Mouse (Mus musculus) embryonic facial prominence, embryonic 11.5 days (tissue): ENCODE data around the gene Efna3. TPM values are rescaled to one million over a fixed set of nuclear protein-coding genes. Genes with fewer than 3 reads are reported as not detected.

Experiments used
- ATAC-seq: fragments of 200-750 bp; cut with Nextera tagmentation; replicated peaks from 2 replicates; pipeline ENCODE4 v1.8.0; 2017; ENCODE audit warnings: low read depth; ENCODE audit not compliant: insufficient number of reproducible peaks, low FRiP score, low TSS enrichment
- DNase-seq: peaks from one replicate; pipeline ENCODE4 v3.0.0-alpha.2; 2015; ENCODE audit warnings: low spot score
- H3K27ac ChIP-seq: fragments of 300-500 bp; sonication (generic); replicated peaks from 2 replicates; pipeline ENCODE4 v1.5.1; 2014; ENCODE audit warnings: mild to moderate bottlenecking, low read depth, low read length, control low read depth
- H3K27me3 ChIP-seq: fragments of 300-500 bp; sonication (generic); 2 replicates; pipeline ENCODE4 v1.6.1; 2014; ENCODE audit warnings: mild to moderate bottlenecking, low read length, moderate library complexity, mixed read lengths; ENCODE audit not compliant: control insufficient read depth, insufficient read depth
- H3K36me3 ChIP-seq: fragments of 300-500 bp; sonication (generic); replicated peaks from 2 replicates; pipeline ENCODE4 v1.6.1; 2014; ENCODE audit warnings: low read depth, mild to moderate bottlenecking, low read length, moderate library complexity, mixed read lengths; ENCODE audit not compliant: control insufficient read depth, insufficient read depth
- H3K4me1 ChIP-seq: fragments of 300-500 bp; sonication (generic); 2 replicates; pipeline ENCODE4 v1.6.1; 2014; ENCODE audit warnings: low read length, mixed read lengths; ENCODE audit not compliant: control insufficient read depth, insufficient read depth
- H3K4me2 ChIP-seq: fragments of 300-500 bp; sonication (generic); 2 replicates; pipeline ENCODE4 v1.6.1; 2014; ENCODE audit warnings: low read depth, mild to moderate bottlenecking, control low read depth, low read length, moderate library complexity
- H3K4me3 ChIP-seq: fragments of 300-500 bp; sonication (generic); 2 replicates; pipeline ENCODE4 v1.5.1; 2014; ENCODE audit warnings: low read depth, low read length, control low read depth
- H3K9ac ChIP-seq: fragments of 300-500 bp; sonication (generic); replicated peaks from 2 replicates; pipeline ENCODE4 v1.6.1; 2014; ENCODE audit warnings: mild to moderate bottlenecking, control low read depth, low read length
- H3K9me3 ChIP-seq: fragments of 300-500 bp; sonication (generic); replicated peaks from 2 replicates; pipeline ENCODE4 v1.6.1; 2016; ENCODE audit warnings: mild to moderate bottlenecking, low read length, inconsistent platforms, mixed read lengths; ENCODE audit not compliant: control insufficient read depth
- WGBS: fragments of 180-500 bp; shearing (Covaris S2); extraction: QIAGEN DNeasy Blood & Tissue Kit; methylation state at CpG from one replicate; pipeline ENCODE4 v1.1.7; 2014; 5-methylcytosine and 5-hydroxymethylcytosine counted together
- polyA plus RNA-seq: library from polyadenylated mRNA; unstranded; fragments of >200 nt; fragmentation: Nextera tagmentation; extraction: Ambion mirVana; gene quantifications from 2 replicates; pipeline ENCODE4 v1.2.1, GENCODE M21; 2014

The Efna3 gene
- polyA plus RNA-seq: 6.6 and 8.3 TPM in 2 replicates

GRCm38 (mm10) chr3:89322514-89323165, at the start of gene Efna3:
Efna3 (minus strand) TSS chr3:89322965.
- ATAC-seq (peak; percentile 53; the same call in 1 of the 2 replicates), DNase-seq (peak; percentile 88)
- no peaks in the 10 kb centered on the region for H3K9me3 ChIP-seq
- H3K4me3 ChIP-seq: peak within 1 kb of the TSS; percentile 57
- WGBS: under 1% methylated on average over 50 of the region's 53 CpGs
- H3K36me3 ChIP-seq: no peaks in the 10 kb centered on the region
- 0 out of 2 replicates have a peak within 1 kb of the TSS, but pooled peaks have one; percentile 16 for H3K27ac ChIP-seq
- H3K9ac ChIP-seq: peak within 1 kb of the TSS; percentile 56
- H3K27me3 ChIP-seq: peaks cover 39% of the 10 kb centered on the region
- H3K4me2 ChIP-seq: peak within 1 kb of the TSS; percentile 93
- peaks cover 19% of the 10 kb centered on the region for H3K4me1 ChIP-seq

DNA sequence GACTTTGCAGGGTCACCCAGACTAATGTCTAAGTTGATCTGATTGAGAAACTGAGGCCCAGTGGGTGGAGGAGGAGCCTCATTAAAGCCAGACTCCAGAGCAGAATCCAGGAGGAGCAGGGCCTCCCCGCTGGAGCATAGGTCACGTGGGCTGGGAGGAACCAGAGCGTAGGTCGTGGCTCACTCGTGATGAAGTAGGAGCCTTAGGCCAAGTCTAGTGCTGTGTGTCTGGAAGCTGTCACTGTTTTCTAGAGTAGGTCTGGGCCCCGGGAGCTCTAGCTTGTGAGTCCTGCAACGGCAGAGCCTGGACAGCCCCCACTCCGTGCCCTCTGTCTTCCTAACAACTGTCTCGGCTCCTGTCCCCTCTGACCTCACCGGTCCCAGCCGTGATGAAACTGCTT, 44.6 kb upstream of the Efna3 start:
- no peaks in the 10 kb centered on the region for H3K9me3 ChIP-seq
- WGBS: 57% methylated on average over 11 of the region's 11 CpGs
- H3K4me3 ChIP-seq: no peak overlapping the region
- DNase-seq (no peak), ATAC-seq (no peak)
- H3K9ac ChIP-seq: no peak overlapping the region
- H3K27me3 ChIP-seq: no peaks in the 10 kb centered on the region
- no peaks in the 10 kb centered on the region for H3K4me1 ChIP-seq
- H3K36me3 ChIP-seq: no peaks in the 10 kb centered on the region
- no peak overlapping the region for H3K27ac ChIP-seq
- no peak overlapping the region for H3K4me2 ChIP-seq

DNA sequence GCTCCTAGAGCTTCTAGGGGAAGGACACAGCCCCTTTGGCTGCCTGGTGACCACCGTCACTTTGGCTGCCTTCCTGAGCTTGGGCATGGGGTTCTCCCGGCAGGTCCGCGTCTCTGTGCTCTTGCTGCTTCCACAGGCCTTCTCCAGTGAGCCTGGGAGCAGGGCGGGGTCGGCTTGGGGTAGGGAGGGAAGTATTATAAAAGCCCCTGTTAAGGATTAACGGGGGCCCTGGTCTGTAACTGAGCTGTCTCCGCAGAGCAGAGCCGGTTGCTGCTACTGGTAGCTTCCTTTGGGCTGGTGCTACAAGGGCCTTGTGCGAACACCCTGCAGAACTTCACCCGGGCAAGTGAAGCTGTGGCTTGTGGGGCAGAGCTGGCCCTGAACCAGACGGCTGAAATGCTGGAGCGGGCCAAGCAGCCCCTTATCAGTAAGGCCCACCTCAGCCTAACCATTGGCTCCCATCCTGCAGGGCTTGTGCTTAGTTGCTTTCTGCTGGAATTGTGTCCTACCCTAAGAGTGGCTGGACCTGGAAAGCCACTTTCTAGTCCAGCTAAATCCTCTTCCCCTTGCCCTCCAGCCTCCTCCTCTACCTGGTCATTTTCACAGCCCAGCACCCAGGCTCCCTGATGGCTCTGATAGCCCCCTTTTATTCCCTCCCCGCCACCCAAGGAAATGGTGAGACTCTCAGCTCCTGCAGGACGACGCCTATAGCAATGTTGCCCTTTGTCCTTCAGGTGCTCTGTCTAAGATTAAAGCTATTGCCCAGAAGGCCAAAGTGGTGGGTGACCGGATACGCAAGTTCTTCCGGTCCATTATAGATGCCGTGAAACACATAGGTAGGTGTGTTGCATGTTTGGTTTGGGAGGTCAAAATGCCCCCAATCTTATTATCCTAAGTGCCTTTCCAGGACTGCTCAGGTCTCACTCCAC, 43.0 kb upstream of the Efna3 start:
- H3K9ac ChIP-seq: no peak overlapping the region
- no peaks in the 10 kb centered on the region for H3K4me1 ChIP-seq
- H3K27ac ChIP-seq: no peak overlapping the region
- no peak overlapping the region for H3K4me2 ChIP-seq
- ATAC-seq (no peak), DNase-seq (no peak)
- no peaks in the 10 kb centered on the region for H3K27me3 ChIP-seq
- no peak overlapping the region for H3K4me3 ChIP-seq
- H3K9me3 ChIP-seq: no peaks in the 10 kb centered on the region
- no peaks in the 10 kb centered on the region for H3K36me3 ChIP-seq
- WGBS: 79% methylated on average over 20 of the region's 20 CpGs

DNA sequence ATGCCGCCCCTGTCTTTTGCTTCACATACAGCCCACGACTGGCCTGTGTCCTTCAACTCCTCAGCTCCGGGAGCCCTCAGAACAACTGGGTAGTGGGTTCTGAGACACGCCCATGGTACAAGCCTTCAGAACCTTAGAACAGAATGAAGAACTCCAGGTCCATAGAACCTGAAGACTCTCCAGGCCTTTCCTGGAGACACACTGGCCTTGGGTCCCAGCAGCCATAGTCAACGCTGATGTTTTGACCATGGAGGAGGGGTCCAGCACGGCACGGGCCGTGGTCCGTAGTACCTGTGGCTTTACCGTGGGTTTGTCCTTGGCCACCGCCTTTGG, 42.4 kb upstream of the Efna3 start, which contains the start of gene Dcst1:
Dcst1 (minus strand) TSS at position 101 of the 333 bp plus-strand sequence.
- no peaks in the 10 kb centered on the region for H3K36me3 ChIP-seq
- no peak within 1 kb of the TSS for H3K4me2 ChIP-seq
- no peaks in the 10 kb centered on the region for H3K4me1 ChIP-seq
- WGBS: 85% methylated on average over 11 of the region's 11 CpGs
- H3K27ac ChIP-seq: no peak within 1 kb of the TSS
- H3K27me3 ChIP-seq: no peaks in the 10 kb centered on the region
- no peak for ATAC-seq
- no peak within 1 kb of the TSS for H3K9ac ChIP-seq
- H3K4me3 ChIP-seq: no peak within 1 kb of the TSS
- H3K9me3 ChIP-seq: no peaks in the 10 kb centered on the region
- no peak for DNase-seq

DNA sequence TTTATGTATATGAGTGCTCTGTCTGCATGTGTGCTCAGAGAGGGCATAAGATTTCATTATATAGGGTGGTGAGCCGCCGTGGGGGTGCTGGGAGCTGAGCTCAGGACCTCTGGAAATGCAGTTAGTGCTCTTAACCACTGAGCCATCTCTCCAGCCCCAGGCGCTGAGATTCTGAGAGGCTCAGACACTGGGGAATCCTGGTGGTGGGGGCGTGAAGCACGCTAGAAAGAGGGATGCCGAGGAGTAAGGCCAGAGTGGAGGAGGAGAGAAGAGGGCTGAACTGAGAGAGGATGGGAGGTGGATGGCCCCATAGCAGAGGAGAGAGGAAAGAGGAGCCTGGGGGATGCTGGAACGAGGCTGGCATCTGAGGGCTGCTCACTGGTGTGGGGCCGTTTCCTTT, 41.9 kb upstream of the Efna3 start:
- no peak for ATAC-seq
- no peaks in the 10 kb centered on the region for H3K27me3 ChIP-seq
- H3K4me1 ChIP-seq: no peaks in the 10 kb centered on the region
- DNase-seq: no peak
- no peak overlapping the region for H3K4me3 ChIP-seq
- no peak overlapping the region for H3K27ac ChIP-seq
- no peaks in the 10 kb centered on the region for H3K36me3 ChIP-seq
- H3K9ac ChIP-seq: no peak overlapping the region
- H3K9me3 ChIP-seq: no peaks in the 10 kb centered on the region
- no peak overlapping the region for H3K4me2 ChIP-seq
- WGBS: 65% methylated on average over 8 of the region's 8 CpGs

GRCm38 (mm10) chr3:89361675-89362074, 38.9 kb upstream of the Efna3 start, which contains the start of gene Dcst2:
Dcst2 (plus strand) TSS chr3:89361975.
- no peak within 1 kb of the TSS for H3K9ac ChIP-seq
- WGBS: 80% methylated on average over 7 of the region's 7 CpGs
- H3K27ac ChIP-seq: no peak within 1 kb of the TSS
- no peaks in the 10 kb centered on the region for H3K9me3 ChIP-seq
- ATAC-seq (no peak), DNase-seq (no peak)
- no peaks in the 10 kb centered on the region for H3K36me3 ChIP-seq
- H3K4me1 ChIP-seq: no peaks in the 10 kb centered on the region
- H3K4me3 ChIP-seq: no peak within 1 kb of the TSS
- H3K4me2 ChIP-seq: no peak within 1 kb of the TSS
- no peaks in the 10 kb centered on the region for H3K27me3 ChIP-seq

GRCm38 (mm10) chr3:89360237-89360636, 37.5 kb upstream of the Efna3 start:
- Histone ChIP-seq H3K27ac (no peak overlapping the region), H3K4me3 (no peak overlapping the region), H3K36me3 (no peaks in the 10 kb centered on the region), H3K4me1 (no peaks in the 10 kb centered on the region), H3K9ac (no peak overlapping the region), H3K9me3 (no peaks in the 10 kb centered on the region), H3K27me3 (no peaks in the 10 kb centered on the region), H3K4me2 (no peak overlapping the region)
- ATAC-seq (no peak), DNase-seq (no peak)
- 77% methylated on average over 3 of the region's 3 CpGs for WGBS

DNA sequence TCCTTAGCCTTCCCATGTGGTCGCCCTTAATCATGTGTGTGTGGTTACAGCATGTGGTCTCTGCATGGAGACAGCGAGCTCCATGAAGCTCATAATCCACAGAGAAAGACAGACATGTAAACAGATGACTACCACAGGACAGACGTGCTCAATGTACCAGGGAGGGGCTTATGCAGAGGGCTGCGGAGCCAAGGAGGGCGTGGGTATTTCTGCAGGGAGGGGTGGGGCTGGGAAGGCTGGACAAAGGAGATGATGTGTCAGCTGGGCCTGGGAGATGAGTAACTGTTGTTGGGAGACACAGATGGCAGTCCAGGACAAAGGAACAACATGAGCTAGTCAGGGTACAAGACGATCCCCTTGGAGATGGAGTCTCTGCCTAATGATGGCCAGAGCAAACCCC, 36.9 kb upstream of the Efna3 start:
- H3K4me1 ChIP-seq: no peaks in the 10 kb centered on the region
- no peak overlapping the region for H3K9ac ChIP-seq
- 71% methylated on average over 6 of the region's 6 CpGs for WGBS
- no peaks in the 10 kb centered on the region for H3K27me3 ChIP-seq
- ATAC-seq: no peak
- no peak for DNase-seq
- no peaks in the 10 kb centered on the region for H3K36me3 ChIP-seq
- no peaks in the 10 kb centered on the region for H3K9me3 ChIP-seq
- no peak overlapping the region for H3K4me3 ChIP-seq
- H3K4me2 ChIP-seq: no peak overlapping the region
- H3K27ac ChIP-seq: no peak overlapping the region
